Mouse (Mus musculus) stomach, postnatal 0 days (tissue): ENCODE results near the gene Ppp2r5e. TPM values are rescaled to one million over a fixed set of nuclear protein-coding genes. Genes with fewer than 3 reads are reported as not detected.

ENCODE experiments used
- ATAC-seq: fragments of 200-750 bp; cut with Nextera tagmentation; 2 replicates; pipeline ENCODE4 v1.8.0; 2017; ENCODE audit not compliant: low FRiP score, low TSS enrichment
- DNase-seq: peaks from one replicate; pipeline ENCODE4 v3.0.0-alpha.2; 2016; ENCODE audit warnings: low spot score
- H3K27ac ChIP-seq: fragments of 300-500 bp; sonication (generic); replicated peaks from 2 replicates; pipeline ENCODE4 v1.5.1; 2014; ENCODE audit warnings: mild to moderate bottlenecking, control low read depth
- H3K27me3 ChIP-seq: fragments of 300-500 bp; sonication (generic); 2 replicates; pipeline ENCODE4 v1.6.1; 2014; ENCODE audit warnings: low read length; ENCODE audit not compliant: control insufficient read depth, insufficient read depth
- H3K36me3 ChIP-seq: fragments of 300-500 bp; sonication (generic); 2 replicates; pipeline ENCODE4 v1.6.1; 2014; ENCODE audit warnings: low read length, mixed read lengths; ENCODE audit not compliant: control insufficient read depth, insufficient read depth
- H3K4me1 ChIP-seq: fragments of 300-500 bp; sonication (generic); replicated peaks from 2 replicates; pipeline ENCODE4 v1.6.1; 2014; ENCODE audit warnings: antibody characterized with exemption; ENCODE audit not compliant: control insufficient read depth, insufficient read depth
- H3K4me2 ChIP-seq: fragments of 300-500 bp; sonication (generic); replicated peaks from 2 replicates; pipeline ENCODE4 v1.6.1; 2014; ENCODE audit warnings: low read depth, mild to moderate bottlenecking, control low read depth, moderate library complexity
- H3K4me3 ChIP-seq: fragments of 300-500 bp; sonication (generic); 2 replicates; pipeline ENCODE4 v1.5.1; 2014; ENCODE audit warnings: low read depth, low read length, control low read depth
- H3K9ac ChIP-seq: fragments of 300-500 bp; sonication (generic); 2 replicates; pipeline ENCODE4 v1.6.1; 2014; ENCODE audit warnings: mild to moderate bottlenecking, low read length, control low read depth, mixed read lengths
- H3K9me3 ChIP-seq: fragments of 300-500 bp; sonication (generic); 2 replicates; pipeline ENCODE4 v1.6.1; 2016; ENCODE audit warnings: low read length; ENCODE audit not compliant: control insufficient read depth
- CTCF ChIP-seq: IDR thresholded peaks from 2 replicates; pipeline ENCODE4 v1.5.1; 2016; ENCODE audit warnings: antibody characterized with exemption, low read depth, mild to moderate bottlenecking, moderate library complexity
- EP300 ChIP-seq: optimal IDR thresholded peaks from 2 replicates; pipeline ENCODE3; 2016; ENCODE audit warnings: antibody characterized with exemption
- WGBS: fragments of 180-500 bp; shearing (Covaris S2); extraction: QIAGEN DNeasy Blood & Tissue Kit; methylation state at CpG from one replicate; pipeline ENCODE4 v1.1.7; 2014; 5-methylcytosine and 5-hydroxymethylcytosine counted together
- polyA plus RNA-seq: library from polyadenylated mRNA; unstranded; fragments of >200 nt; fragmentation: Nextera tagmentation; extraction: Ambion mirVana; gene quantifications from 2 replicates; pipeline ENCODE4 v1.2.1, GENCODE M21; 2015

Ppp2r5e gene
- polyA plus RNA-seq, 1 experiment from 2014 or later: 8.9 TPM

- Histone ChIP-seq H3K4me1 (no peaks in the 10 kb centered on the region), H3K4me2 (no peak overlapping the region), H3K36me3 (no peaks in the 10 kb centered on the region), H3K9me3 (no peaks in the 10 kb centered on the region), H3K27me3 (no peaks in the 10 kb centered on the region), H3K9ac (no peak overlapping the region), H3K4me3 (no peak overlapping the region), H3K27ac (no peak overlapping the region)
- DNase-seq: no peak
- WGBS: 66% methylated on average over 3 of the region's 3 CpGs
- TF ChIP-seq EP300 (no peak), CTCF (no peak)
- ATAC-seq: no peak
Observed at GRCm38 (mm10) chr12:75478596-75478995, 117.4 kb downstream of the Ppp2r5e start.

GRCm38 (mm10) chr12:75478117-75478516 lies 117.9 kb downstream of the Ppp2r5e start:
- H3K27ac ChIP-seq: no peak overlapping the region
- H3K9ac ChIP-seq: no peak overlapping the region
- no peaks in the 10 kb centered on the region for H3K27me3 ChIP-seq
- H3K36me3 ChIP-seq: no peaks in the 10 kb centered on the region
- H3K4me1 ChIP-seq: no peaks in the 10 kb centered on the region
- DNase-seq (no peak), ATAC-seq (no peak; the same call in 1 of the 2 replicates)
- no peak overlapping the region for H3K4me2 ChIP-seq
- no peak overlapping the region for H3K4me3 ChIP-seq
- no peaks in the 10 kb centered on the region for H3K9me3 ChIP-seq
- no peak for TF ChIP-seq EP300
- TF ChIP-seq CTCF: no peak
- 45% methylated on average over 4 of the region's 4 CpGs for WGBS

- Histone ChIP-seq H3K4me3 (no peak overlapping the region), H3K4me2 (no peak overlapping the region), H3K9me3 (no peaks in the 10 kb centered on the region), H3K9ac (no peak overlapping the region), H3K4me1 (no peaks in the 10 kb centered on the region), H3K27me3 (no peaks in the 10 kb centered on the region), H3K27ac (no peak overlapping the region), H3K36me3 (peaks cover 3% of the 10 kb centered on the region; the same call in 1 of the 2 replicates)
- 78% methylated on average over 2 of the region's 2 CpGs for WGBS
- ATAC-seq: no peak
- TF ChIP-seq CTCF (no peak), EP300 (no peak)
- DNase-seq: no peak
Observed at GRCm38 (mm10) chr12:75473021-75473420, 123.0 kb downstream of the Ppp2r5e start.

GRCm38 (mm10) chr12:75472107-75472506 lies 123.9 kb downstream of the Ppp2r5e start:
- 49% methylated on average over 3 of the region's 3 CpGs for WGBS

GRCm38 (mm10) chr12:75467814-75468213 lies 128.2 kb downstream of the Ppp2r5e start:
- TF ChIP-seq EP300 (no peak), CTCF (peak; percentile 64)
- H3K9ac ChIP-seq: no peak overlapping the region
- H3K27ac ChIP-seq: no peak overlapping the region
- H3K36me3 ChIP-seq: peaks cover 7% of the 10 kb centered on the region; the same call in 1 of the 2 replicates
- ATAC-seq (peak; percentile 64; the same call in 1 of the 2 replicates), DNase-seq (peak; percentile 33)
- no peak overlapping the region for H3K4me3 ChIP-seq
- WGBS: 79% methylated on average over 6 of the region's 6 CpGs
- H3K27me3 ChIP-seq: no peaks in the 10 kb centered on the region
- no peaks in the 10 kb centered on the region for H3K4me1 ChIP-seq
- no peaks in the 10 kb centered on the region for H3K9me3 ChIP-seq
- no peak overlapping the region for H3K4me2 ChIP-seq

More at GRCm38 (mm10) chr12:75472107-75472506, 123.9 kb downstream of the Ppp2r5e start:
- Histone ChIP-seq H3K27me3 (no peaks in the 10 kb centered on the region), H3K9me3 (no peaks in the 10 kb centered on the region), H3K4me3 (no peak overlapping the region), H3K4me2 (no peak overlapping the region), H3K9ac (no peak overlapping the region), H3K36me3 (peaks cover 3% of the 10 kb centered on the region; the same call in 1 of the 2 replicates), H3K27ac (no peak overlapping the region), H3K4me1 (no peaks in the 10 kb centered on the region)
- ATAC-seq: no peak
- no peak for DNase-seq
- TF ChIP-seq CTCF: no peak
- TF ChIP-seq EP300: no peak

- no peak for TF ChIP-seq CTCF
- no peak for TF ChIP-seq EP300
- H3K27ac ChIP-seq: no peak overlapping the region
Observed at GRCm38 (mm10) chr12:75467127-75467526, 128.9 kb downstream of the Ppp2r5e start.

More at GRCm38 (mm10) chr12:75467127-75467526, 128.9 kb downstream of the Ppp2r5e start:
- peaks cover 7% of the 10 kb centered on the region; the same call in 1 of the 2 replicates for H3K36me3 ChIP-seq
- 83% methylated on average over 5 of the region's 5 CpGs for WGBS
- no peak for DNase-seq
- ATAC-seq: no peak
- no peak overlapping the region for H3K9ac ChIP-seq
- no peaks in the 10 kb centered on the region for H3K4me1 ChIP-seq
- no peaks in the 10 kb centered on the region for H3K27me3 ChIP-seq
- no peaks in the 10 kb centered on the region for H3K9me3 ChIP-seq
- H3K4me3 ChIP-seq: no peak overlapping the region
- no peak overlapping the region for H3K4me2 ChIP-seq
